Mouse (Mus musculus): ENCODE results near the gene Nfs1. TPM values are rescaled to one million over a fixed set of nuclear protein-coding genes. Genes with fewer than 3 reads are reported as not detected.

The Nfs1 gene
- polyA plus RNA-seq, 1 experiment from 2014 or later: 70.7 TPM

DNA sequence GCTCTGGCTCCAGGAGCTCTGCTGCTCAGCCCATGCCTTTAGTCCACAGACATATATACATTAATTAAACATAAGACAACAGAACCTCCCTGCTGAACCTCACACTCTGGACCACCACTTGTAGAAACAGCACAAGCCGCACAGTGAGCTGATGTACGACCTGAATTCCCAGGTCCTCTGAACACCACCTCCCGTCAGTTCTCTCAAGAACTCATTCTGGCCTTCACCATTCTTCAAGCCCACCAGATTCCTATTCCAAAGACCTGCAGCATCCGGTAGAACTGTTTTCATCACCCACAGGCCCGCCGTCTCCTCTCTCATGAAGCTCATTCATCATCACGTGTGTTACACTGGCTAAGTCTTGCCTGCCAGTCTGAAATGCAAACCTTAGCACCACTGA, 63.6 kb downstream of the Nfs1 start:
- no peak overlapping the region for H3K4me3 ChIP-seq
- 92% methylated on average over 7 of the region's 7 CpGs for WGBS (ENCODE audit: insufficient replicate concordance)
- no peak for ATAC-seq

GRCm38 (mm10) chr2:156079674-156080073, 64.3 kb downstream of the Nfs1 start:
- Histone ChIP-seq H3K4me1 (peaks cover 12% of the 10 kb centered on the region), H3K27ac (no peak overlapping the region), H3K9ac (no peak overlapping the region), H3K4me3 (no peak overlapping the region), H3K4me2 (no peak overlapping the region), H3K27me3 (replicated peaks) (no peaks in the 10 kb centered on the region), H3K9me3 (replicated peaks) (no peaks in the 10 kb centered on the region), H3K36me3 (peaks cover 47% of the 10 kb centered on the region)
- 69% methylated on average over 4 of the region's 4 CpGs for WGBS (ENCODE audit: insufficient replicate concordance)
- no peak for ATAC-seq

More for the DNA sequence above, 63.6 kb downstream of the Nfs1 start:
- Histone ChIP-seq H3K4me1 (peaks cover 16% of the 10 kb centered on the region), H3K36me3 (peaks cover 40% of the 10 kb centered on the region), H3K4me2 (no peak overlapping the region), H3K9ac (no peak overlapping the region), H3K9me3 (replicated peaks) (no peaks in the 10 kb centered on the region), H3K27me3 (replicated peaks) (no peaks in the 10 kb centered on the region), H3K27ac (no peak overlapping the region)

DNA sequence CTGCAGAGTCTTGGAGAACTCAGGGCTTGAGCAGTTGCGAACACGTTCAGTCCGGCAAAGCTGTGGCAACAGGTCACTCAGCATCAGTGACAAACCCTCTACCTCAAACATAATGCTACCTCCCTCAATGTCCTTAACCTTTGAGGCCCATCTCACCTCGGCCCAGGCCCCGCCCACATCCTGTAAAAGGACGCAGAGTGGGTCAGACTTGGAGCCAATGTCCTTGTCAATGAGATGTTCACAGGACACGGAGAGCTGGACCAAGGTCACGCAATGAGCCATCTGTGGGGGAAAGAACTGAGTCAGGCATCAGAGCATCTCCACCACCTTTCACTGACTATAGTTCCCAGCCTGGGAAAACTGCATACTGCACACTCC, 64.8 kb downstream of the Nfs1 start:
- H3K4me1 ChIP-seq: peaks cover 12% of the 10 kb centered on the region
- no peak overlapping the region for H3K27ac ChIP-seq
- no peak for ATAC-seq
- H3K4me2 ChIP-seq: no peak overlapping the region
- no peaks in the 10 kb centered on the region for H3K27me3 ChIP-seq (replicated peaks)
- no peak overlapping the region for H3K4me3 ChIP-seq
- H3K36me3 ChIP-seq: peaks cover 52% of the 10 kb centered on the region
- WGBS (ENCODE audit: insufficient replicate concordance): 81% methylated on average over 8 of the region's 8 CpGs
- no peak overlapping the region for H3K9ac ChIP-seq
- H3K9me3 ChIP-seq (replicated peaks): no peaks in the 10 kb centered on the region

GRCm38 (mm10) chr2:156078421-156079182, 65.4 kb downstream of the Nfs1 start:
- Histone ChIP-seq H3K36me3 (peaks cover 58% of the 10 kb centered on the region), H3K4me1 (peaks cover 12% of the 10 kb centered on the region), H3K4me2 (no peak overlapping the region), H3K27me3 (replicated peaks) (no peaks in the 10 kb centered on the region), H3K9ac (no peak overlapping the region), H3K27ac (no peak overlapping the region), H3K9me3 (replicated peaks) (no peaks in the 10 kb centered on the region), H3K4me3 (no peak overlapping the region)
- ATAC-seq: no peak
- WGBS (ENCODE audit: insufficient replicate concordance): 87% methylated on average over 16 of the region's 16 CpGs

DNA sequence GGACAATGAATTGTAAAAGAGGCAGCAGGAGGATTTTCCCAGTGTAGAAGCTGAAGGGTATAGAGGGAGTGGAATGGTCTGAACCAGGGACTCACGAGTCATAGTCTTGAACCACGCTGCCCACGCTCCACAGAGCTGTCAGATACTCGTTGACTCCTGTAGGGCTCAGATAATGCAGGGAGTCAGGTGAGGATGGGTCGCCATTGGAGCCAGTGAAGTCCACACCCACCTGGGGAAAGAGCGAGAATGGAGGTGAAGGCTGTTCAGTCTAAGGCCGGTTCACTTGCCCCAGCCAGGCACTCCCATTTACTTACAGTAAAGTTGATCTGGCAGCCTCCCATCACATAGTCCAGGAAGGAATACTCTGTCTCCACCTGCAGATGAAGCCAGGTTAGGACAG, 66.5 kb downstream of the Nfs1 start:
- WGBS (ENCODE audit: insufficient replicate concordance): 70% methylated on average over 7 of the region's 7 CpGs
- Histone ChIP-seq H3K4me2 (no peak overlapping the region), H3K4me1 (peaks cover 1% of the 10 kb centered on the region; the same call in 1 of the 2 replicates), H3K27me3 (replicated peaks) (no peaks in the 10 kb centered on the region), H3K9ac (no peak overlapping the region), H3K9me3 (replicated peaks) (no peaks in the 10 kb centered on the region), H3K36me3 (peaks cover 69% of the 10 kb centered on the region), H3K27ac (no peak overlapping the region), H3K4me3 (no peak overlapping the region)
- no peak for ATAC-seq

DNA sequence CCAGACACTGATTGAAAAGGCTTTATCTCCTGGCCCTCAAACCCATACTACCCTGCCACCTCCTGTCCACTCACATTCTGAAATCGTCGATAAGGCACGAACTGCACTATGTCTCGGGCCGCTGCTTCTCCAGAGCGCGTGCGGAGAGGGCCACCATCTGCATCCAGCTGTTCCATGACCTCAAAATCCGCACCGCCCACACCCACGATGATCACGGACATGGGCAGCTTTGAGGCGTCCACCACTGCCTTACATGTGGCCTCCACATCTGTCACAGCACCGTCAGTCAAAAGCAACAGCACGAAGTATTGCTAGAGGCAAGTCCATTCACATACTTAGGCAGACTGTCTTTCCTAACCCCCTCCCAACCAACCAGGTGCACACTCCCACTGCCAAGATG, 70.3 kb downstream of the Nfs1 start:
- Histone ChIP-seq H3K4me3 (no peak overlapping the region), H3K36me3 (peaks cover 99% of the 10 kb centered on the region), H3K9ac (no peak overlapping the region), H3K27ac (no peak overlapping the region), H3K4me1 (no peaks in the 10 kb centered on the region), H3K9me3 (replicated peaks) (no peaks in the 10 kb centered on the region), H3K4me2 (no peak overlapping the region), H3K27me3 (replicated peaks) (no peaks in the 10 kb centered on the region)
- WGBS (ENCODE audit: insufficient replicate concordance): 87% methylated on average over 15 of the region's 15 CpGs
- ATAC-seq: no peak

Other genes starting within 250 kb of the Nfs1 start
- gene Uqcc1, start 213.9 kb downstream of the Nfs1 start, polyA plus RNA-seq (2016; fragmentation: Nextera tagmentation; extraction: Ambion mirVana): 51.0 and 56.6 TPM in 2 replicates
- gene Gm15557, start 203.5 kb downstream of the Nfs1 start, polyA plus RNA-seq (2016; fragmentation: Nextera tagmentation; extraction: Ambion mirVana): not detected in 2 replicates
- gene Gdf5, start 198.8 kb downstream of the Nfs1 start, polyA plus RNA-seq (2016; fragmentation: Nextera tagmentation; extraction: Ambion mirVana): 0.07 and 0.23 TPM in 2 replicates
- 20.7 and 21.4 TPM in 2 replicates for gene Cep250, start 187.7 kb downstream of the Nfs1 start, polyA plus RNA-seq (2016; fragmentation: Nextera tagmentation; extraction: Ambion mirVana)
- gene 6430550D23Rik, start 136.2 kb downstream of the Nfs1 start, polyA plus RNA-seq (2016; fragmentation: Nextera tagmentation; extraction: Ambion mirVana): 1.3 and 1.6 TPM in 2 replicates
- gene Ergic3, start 136.1 kb downstream of the Nfs1 start, polyA plus RNA-seq (2016; fragmentation: Nextera tagmentation; extraction: Ambion mirVana): 100 and 104 TPM in 2 replicates
- gene Fer1l4, start 91.2 kb downstream of the Nfs1 start, polyA plus RNA-seq (2016; fragmentation: Nextera tagmentation; extraction: Ambion mirVana): not detected in 2 replicates
- gene Spag4, start 79.0 kb downstream of the Nfs1 start, polyA plus RNA-seq (2016; fragmentation: Nextera tagmentation; extraction: Ambion mirVana): 2.2 and 2.6 TPM in 2 replicates
- gene Cpne1, start 32.2 kb downstream of the Nfs1 start, polyA plus RNA-seq (2016; fragmentation: Nextera tagmentation; extraction: Ambion mirVana): 36.2 and 37.6 TPM in 2 replicates
- 15.5 and 17.2 TPM in 2 replicates for gene Rbm12, start 32.2 kb downstream of the Nfs1 start, polyA plus RNA-seq (2016; fragmentation: Nextera tagmentation; extraction: Ambion mirVana)
- 11.1 and 11.6 TPM in 2 replicates for gene Gm28036, start 17.1 kb downstream of the Nfs1 start, polyA plus RNA-seq (2016; fragmentation: Nextera tagmentation; extraction: Ambion mirVana)
- gene Romo1, start 147 bp downstream of the Nfs1 start, polyA plus RNA-seq (2016; fragmentation: Nextera tagmentation; extraction: Ambion mirVana): 302 and 311 TPM in 2 replicates
- gene Rbm39, start 36.1 kb upstream of the Nfs1 start, polyA plus RNA-seq (2016; fragmentation: Nextera tagmentation; extraction: Ambion mirVana): 328 and 329 TPM in 2 replicates
- gene Phf20, start 52.3 kb upstream of the Nfs1 start, polyA plus RNA-seq (2016; fragmentation: Nextera tagmentation; extraction: Ambion mirVana): 22.1 and 26.2 TPM in 2 replicates
- 2.0 TPM in 2 replicates for gene Cnbd2, start 168.1 kb upstream of the Nfs1 start, polyA plus RNA-seq (2016; fragmentation: Nextera tagmentation; extraction: Ambion mirVana)
- 57.4 and 65.1 TPM in 2 replicates for gene Scand1, start 168.5 kb upstream of the Nfs1 start, polyA plus RNA-seq (2016; fragmentation: Nextera tagmentation; extraction: Ambion mirVana)

Measured in liver, embryonic 12.5 days (tissue).